Mouse (Mus musculus): Measurements from ENCODE around the gene Aplp2.

DNA sequence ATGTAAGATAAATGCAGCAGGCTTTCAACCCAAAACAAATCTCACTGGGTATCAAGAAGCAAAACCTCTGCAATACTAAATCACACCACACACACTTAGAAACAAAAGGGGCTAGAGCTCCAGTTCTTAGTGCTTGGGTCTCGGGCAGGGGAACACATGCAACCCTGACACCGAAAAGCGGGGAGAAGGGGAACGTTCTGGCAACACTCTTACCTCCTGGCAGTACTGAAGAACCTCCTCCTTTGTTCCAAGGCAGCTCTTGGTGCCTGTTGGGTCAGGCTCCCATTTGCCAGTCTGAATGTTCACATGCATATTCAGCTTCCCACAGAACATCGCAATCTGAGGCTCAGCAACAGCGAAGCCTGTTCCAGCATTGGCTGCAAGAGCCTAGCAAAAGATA, 33.9 kb downstream of the Aplp2 start:
- TF ChIP-seq CTCF (IDR thresholded peaks at IDR 0.05; ENCODE audit: low read depth, low read length) (no peak), GATA1 (IDR thresholded peaks at IDR 0.05; ENCODE audit: borderline replicate concordance, low read length) (no peak), TAL1 (conservative IDR thresholded peaks at IDR 0.05; ENCODE audit: low read depth, low read length) (no peak), GATA2 (IDR thresholded peaks at IDR 0.05; ENCODE audit: borderline replicate concordance, low read depth, low read length) (no peak), POLR2AphosphoS5 (IDR thresholded peaks at IDR 0.05; ENCODE audit: insufficient replicate concordance, low read depth, low read length) (no peak)
